In the genomic region with DNA sequence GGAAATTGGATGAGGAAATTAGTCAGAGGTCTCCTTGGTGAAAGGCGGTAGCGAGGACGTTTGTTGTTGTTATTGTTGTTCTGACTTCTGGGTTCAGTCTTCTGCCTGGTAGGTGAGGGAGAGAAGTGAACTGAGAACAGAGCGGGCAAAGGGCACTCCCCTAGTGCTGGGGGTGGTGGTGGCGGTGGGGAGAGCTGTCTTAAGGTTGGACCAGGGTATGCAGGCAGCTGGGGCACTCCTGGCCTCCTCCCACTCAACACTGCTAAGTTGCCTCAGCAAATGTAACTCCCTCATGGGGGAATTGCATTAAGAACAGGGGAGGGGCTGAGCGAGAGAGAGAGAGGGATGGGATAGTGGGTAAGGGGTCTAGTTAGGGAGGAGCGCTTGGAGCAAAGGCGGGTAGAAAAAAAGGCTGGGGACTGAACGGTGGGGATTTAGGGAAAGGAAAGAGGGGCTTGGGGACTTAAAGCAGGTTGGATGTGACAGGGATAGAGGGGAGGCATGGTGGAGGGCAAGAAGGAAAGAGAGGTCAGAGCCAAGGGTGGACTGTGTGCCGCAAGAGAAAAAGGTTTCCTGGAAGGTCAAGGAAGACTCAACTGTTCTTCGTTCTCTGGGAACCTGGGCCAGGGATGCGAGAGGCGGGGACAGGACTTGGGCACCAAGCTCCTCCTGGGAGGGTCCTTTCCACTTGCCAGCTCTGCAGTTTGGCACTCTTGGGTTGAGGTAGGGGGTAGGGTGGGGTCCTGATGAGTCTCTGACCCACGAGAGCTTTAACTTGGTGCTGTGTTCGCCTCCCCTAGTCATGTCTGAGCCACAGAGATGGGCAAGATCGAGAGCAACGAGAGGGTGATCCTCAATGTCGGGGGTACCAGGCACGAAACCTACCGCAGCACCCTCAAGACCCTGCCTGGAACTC, we compare ENCODE assay signal across 9 mouse cellular contexts. TPM values are rescaled to one million over a fixed set of nuclear protein-coding genes. Genes with fewer than 3 reads are reported as not detected.
A peak's percentile ranks its signal among the peaks of the same experiment; 100 is the strongest.
DNase-seq lines count a peak whose midpoint lies in the region; ATAC-seq and TF ChIP-seq lines count a peak whose summit lies in the region.
"Had no signal": no experiment of that assay in that cellular context is flagged by ENCODE, and none has a peak within 500 bp of the region (broad histone marks: within the 10 kb centered on the region; RNA-seq: fewer than 3 reads in every experiment).

A gene (plus strand): TSS at position 235 of the 916 bp plus-strand sequence.

- intact Hi-C loops in heart, postnatal 25 days (cut with DNase I), result no loop called here
- intact Hi-C loops in left cerebral cortex, postnatal 14 days (cut with DNase I), result no loop called here

- no peaks in the 10 kb centered on the region for H3K36me3 ChIP-seq in heart, embryonic 13.5 days
- H3K36me3 ChIP-seq in hindbrain, embryonic 13.5 days, result no peaks in the 10 kb centered on the region
- H3K36me3 ChIP-seq in midbrain, postnatal 0 days (ENCODE audit: insufficient read depth, low read length), result no peaks in the 10 kb centered on the region

- peak within 1 kb of the TSS; percentile 61 for H3K4me3 ChIP-seq in heart, embryonic 13.5 days
- peak within 1 kb of the TSS; percentile 59 for H3K4me3 ChIP-seq in hindbrain, embryonic 13.5 days
- H3K4me3 ChIP-seq in midbrain, postnatal 0 days (ENCODE audit: low read depth, low read length), result peak within 1 kb of the TSS; percentile 68

- WGBS in heart, embryonic 13.5 days, result under 1% methylated on average over 20 of the region's 20 CpGs
- 2% methylated on average over 20 of the region's 20 CpGs for WGBS in hindbrain, embryonic 13.5 days
- WGBS in midbrain, postnatal 0 days, result 2% methylated on average over 20 of the region's 20 CpGs

- no peak for DNase-seq in heart, postnatal 25 days (ENCODE audit: low spot score)
- DNase-seq in embryo, embryonic 10 days (ENCODE audit: low spot score), result peak; percentile 40
- DNase-seq in left cerebral cortex, postnatal 14 days (ENCODE audit: low spot score in 2 of 2), result no peak
- peak; percentile 18 for DNase-seq in midbrain, postnatal 0 days (ENCODE audit: low spot score)
- no peak for DNase-seq in ovary, adult 18-20 months (ENCODE audit: low spot score)

- H3K27me3 ChIP-seq in heart, embryonic 13.5 days (replicated peaks), result peaks cover 60% of the 10 kb centered on the region
- H3K27me3 ChIP-seq in hindbrain, embryonic 13.5 days, result peaks cover 34% of the 10 kb centered on the region
- 0 out of 2 replicates have a peak, but pooled peaks cover 3% of the 10 kb centered on the region for H3K27me3 ChIP-seq in midbrain, postnatal 0 days (ENCODE audit: insufficient read depth, low read length)

- H3K4me1 ChIP-seq in heart, embryonic 13.5 days, result peaks cover 20% of the 10 kb centered on the region
- H3K4me1 ChIP-seq in hindbrain, embryonic 13.5 days (replicated peaks), result peaks cover 22% of the 10 kb centered on the region
- peaks cover 5% of the 10 kb centered on the region; the same call in 1 of the 2 replicates for H3K4me1 ChIP-seq in midbrain, postnatal 0 days (ENCODE audit: insufficient read depth, low read length)

- peak within 1 kb of the TSS; percentile 78 for H3K9ac ChIP-seq in heart, embryonic 13.5 days
- peak within 1 kb of the TSS; percentile 79 for H3K9ac ChIP-seq in hindbrain, embryonic 13.5 days
- H3K9ac ChIP-seq in midbrain, postnatal 0 days (replicated peaks; ENCODE audit: low read length, poor library complexity, severe bottlenecking), result peak within 1 kb of the TSS; percentile 72

- no peak for ATAC-seq in heart, embryonic 13.5 days (ENCODE audit: extremely low read depth, insufficient number of reproducible peaks, low FRiP score, low TSS enrichment)
- ATAC-seq in hindbrain, embryonic 13.5 days (ENCODE audit: low FRiP score), result peak; percentile 62
- peak; percentile 50 for ATAC-seq in midbrain, postnatal 0 days (ENCODE audit: low FRiP score)
- ATAC-seq in activated CD4-positive, CD25-positive, alpha-beta regulatory T cell, adult 4 months, result no peak

- no peak for TF ChIP-seq CTCF in midbrain, postnatal 0 days (IDR thresholded peaks at IDR 0.05)

- H3K27ac ChIP-seq in heart, embryonic 13.5 days (replicated peaks), result no peak within 1 kb of the TSS
- no peak within 1 kb of the TSS for H3K27ac ChIP-seq in hindbrain, embryonic 13.5 days
- H3K27ac ChIP-seq in midbrain, postnatal 0 days (ENCODE audit: low read depth, low read length), result peak within 1 kb of the TSS; percentile 55; the same call in 1 of the 2 replicates

- H3K4me2 ChIP-seq in heart, embryonic 13.5 days, result peak within 1 kb of the TSS; percentile 90
- peak within 1 kb of the TSS; percentile 97 for H3K4me2 ChIP-seq in hindbrain, embryonic 13.5 days
- H3K4me2 ChIP-seq in midbrain, postnatal 0 days (ENCODE audit: low read depth, low read length, poor library complexity, severe bottlenecking), result peak within 1 kb of the TSS; percentile 86

- H3K9me3 ChIP-seq in heart, embryonic 13.5 days, result no peaks in the 10 kb centered on the region
- no peaks in the 10 kb centered on the region for H3K9me3 ChIP-seq in hindbrain, embryonic 13.5 days
- no peaks in the 10 kb centered on the region for H3K9me3 ChIP-seq in midbrain, postnatal 0 days (ENCODE audit: low read length)

RNA-seq across cellular contexts. Expression of the gene that starts here (rescaled TPM):
- 1.1 and 1.3 TPM in 2 replicates for polyA plus RNA-seq in heart, embryonic 13.5 days (2015; fragmentation: Nextera tagmentation; extraction: Ambion mirVana)
- under 1 TPM; 0.39 to 0.42 TPM for total RNA-seq in heart, postnatal 25 days (2021)
- polyA plus RNA-seq in hindbrain, embryonic 13.5 days (2015; fragmentation: Nextera tagmentation; extraction: Ambion mirVana), result 5.3 and 5.6 TPM in 2 replicates
- 10 to 100 TPM; 67.1 to 68.4 TPM for total RNA-seq in left cerebral cortex, postnatal 14 days (2021)
- 20.6 and 23.7 TPM in 2 replicates for total RNA-seq in midbrain, postnatal 0 days (2014; rRNA removed)
- 7.0 and 7.2 TPM in 2 replicates for polyA plus RNA-seq in midbrain, postnatal 0 days (2015; fragmentation: Nextera tagmentation; extraction: Ambion mirVana)
- not detected for polyA plus RNA-seq in activated CD4-positive, CD25-positive, alpha-beta regulatory T cell, adult 4 months (2017; shearing (Covaris generic))
- polyA plus RNA-seq: liver, adult 2 months had no signal

Comparison
In these comparisons a context has a peak if more than half of its experiments do, and no peak if none do; other contexts are left out.
1. RNA of the gene that starts here (total RNA-seq): 67.1 to 68.4 TPM in left cerebral cortex, postnatal 14 days and 20.6 to 23.7 TPM in midbrain, postnatal 0 days; 0.39 to 0.42 TPM in heart, postnatal 25 days; every median in the first group is over 10 times any median in the second.
2. ATAC-seq: peak in hindbrain, embryonic 13.5 days (single experiment) and midbrain, postnatal 0 days (single experiment); none in heart, embryonic 13.5 days (single experiment) and activated CD4-positive, CD25-positive, alpha-beta regulatory T cell, adult 4 months (single experiment).
3. DNase-seq: peak in embryo, embryonic 10 days (single experiment) and midbrain, postnatal 0 days (single experiment); none in heart, postnatal 25 days (single experiment), left cerebral cortex, postnatal 14 days (0 of 2) and ovary, adult 18-20 months (single experiment).
4. Peak in every context shown above with its lines, with median percentiles within 50 percentile points of each other: H3K4me2 ChIP-seq, H3K4me3 ChIP-seq and H3K9ac ChIP-seq.